Mouse (Mus musculus): ENCODE data around the gene Fbxl13. TPM values are rescaled to one million over a fixed set of nuclear protein-coding genes. Genes with fewer than 3 reads are reported as not detected.

Gene Fbxl13
- polyA plus RNA-seq, 1 experiment from 2014 or later = 0.32 TPM

DNA sequence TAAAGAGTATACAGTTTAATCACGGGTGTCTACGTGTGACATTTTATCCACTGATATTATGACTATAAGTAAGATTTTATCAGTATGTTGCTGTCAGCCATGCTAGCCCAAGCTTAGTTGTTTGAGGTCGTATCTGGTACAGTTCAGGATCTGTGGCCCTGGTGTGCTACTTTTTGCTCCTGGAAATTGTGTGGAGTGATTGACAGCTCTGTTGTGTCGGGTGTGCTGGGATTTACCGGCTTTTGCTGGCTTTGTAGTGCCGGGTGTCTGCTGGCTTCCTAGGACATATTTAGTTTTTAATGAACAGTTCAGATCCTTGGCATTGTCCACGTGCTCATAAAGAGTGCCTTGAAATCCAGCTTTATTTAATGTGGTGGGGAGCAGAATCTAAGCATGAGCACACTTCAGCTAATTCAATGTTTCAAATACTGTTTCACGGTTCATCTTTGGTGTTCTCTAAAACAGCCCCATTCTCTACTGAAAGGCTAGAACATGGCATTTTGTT, 208.9 kb downstream of the Fbxl13 start:
- H3K27me3 ChIP-seq = no peaks in the 10 kb centered on the region
- no peaks in the 10 kb centered on the region for H3K36me3 ChIP-seq (replicated peaks)
- ATAC-seq (ENCODE audit: low FRiP score) = no peak
- no peaks in the 10 kb centered on the region for H3K9me3 ChIP-seq
- H3K9ac ChIP-seq = no peak overlapping the region
- H3K27ac ChIP-seq = no peak overlapping the region
- peaks cover 5% of the 10 kb centered on the region for H3K4me1 ChIP-seq
- no peak overlapping the region for H3K4me3 ChIP-seq (replicated peaks)
- WGBS = 31% methylated on average over 8 of the region's 8 CpGs
- H3K4me2 ChIP-seq = no peak overlapping the region

DNA sequence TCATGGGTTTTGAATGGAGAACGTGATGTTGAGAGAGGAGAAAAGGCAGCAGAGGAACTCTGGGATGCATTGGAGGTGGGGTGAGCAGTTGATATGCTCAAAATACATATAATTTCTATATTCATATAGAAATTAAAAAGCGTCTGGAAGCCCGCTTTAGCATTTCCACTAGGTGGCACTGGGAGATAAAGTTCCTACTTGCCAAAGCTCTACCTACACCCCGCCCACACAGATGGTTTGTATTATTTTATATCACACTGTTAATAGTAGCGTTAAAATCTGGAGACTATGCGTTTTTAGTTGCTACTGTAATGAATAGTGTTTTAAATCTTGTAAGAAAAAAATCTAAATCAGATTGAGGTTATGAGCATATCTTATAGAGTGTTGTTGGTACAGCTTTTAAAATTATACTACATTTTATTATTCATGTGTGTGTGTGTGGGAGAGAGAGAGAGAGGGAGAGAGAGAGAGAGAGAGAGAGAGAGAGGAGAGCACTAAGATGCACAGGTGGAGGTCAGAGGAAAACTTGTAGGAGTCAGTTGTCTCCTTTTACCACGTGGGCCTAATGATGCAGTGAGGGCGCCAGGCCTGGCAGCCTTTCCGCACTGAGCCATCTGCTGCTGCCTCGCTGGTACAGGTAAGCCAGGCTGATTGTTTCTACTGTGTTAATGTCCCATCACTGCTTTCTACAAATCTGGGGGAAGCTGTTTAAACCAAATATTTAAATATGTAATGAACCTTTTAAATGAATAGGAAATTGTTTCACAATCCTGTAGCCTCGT, 211.1 kb downstream of the Fbxl13 start:
- 82% methylated on average over 11 of the region's 11 CpGs for WGBS
- ATAC-seq (ENCODE audit: low FRiP score) = 0 out of 2 replicates have a peak, but pooled peaks have one; percentile 6
- H3K9ac ChIP-seq = no peak overlapping the region
- H3K4me1 ChIP-seq = peaks cover 5% of the 10 kb centered on the region
- no peaks in the 10 kb centered on the region for H3K27me3 ChIP-seq
- no peaks in the 10 kb centered on the region for H3K36me3 ChIP-seq (replicated peaks)
- H3K27ac ChIP-seq = no peak overlapping the region
- H3K9me3 ChIP-seq = no peaks in the 10 kb centered on the region
- no peak overlapping the region for H3K4me3 ChIP-seq (replicated peaks)
- H3K4me2 ChIP-seq = no peak overlapping the region

Other genes starting within 250 kb of the Fbxl13 start
- gene Ccdc146, start 221.0 kb downstream of the Fbxl13 start, polyA plus RNA-seq (2016; fragmentation: Nextera tagmentation; extraction: Ambion mirVana) = 0.20 and 0.31 TPM in 2 replicates
- 4.4 and 5.4 TPM in 2 replicates for gene Fam185a, start 220.7 kb downstream of the Fbxl13 start, polyA plus RNA-seq (2016; fragmentation: Nextera tagmentation; extraction: Ambion mirVana)
- 14.1 and 16.8 TPM in 2 replicates for gene Lrrc17, start 102.1 kb downstream of the Fbxl13 start, polyA plus RNA-seq (2016; fragmentation: Nextera tagmentation; extraction: Ambion mirVana)
- 75.4 and 80.1 TPM in 2 replicates for gene Armc10, start 179 bp upstream of the Fbxl13 start, polyA plus RNA-seq (2016; fragmentation: Nextera tagmentation; extraction: Ambion mirVana)
- 12.6 and 13.5 TPM in 2 replicates for gene Napepld, start 55.8 kb upstream of the Fbxl13 start, polyA plus RNA-seq (2016; fragmentation: Nextera tagmentation; extraction: Ambion mirVana)
- 88.5 and 94.9 TPM in 2 replicates for gene Pmpcb, start 91.5 kb upstream of the Fbxl13 start, polyA plus RNA-seq (2016; fragmentation: Nextera tagmentation; extraction: Ambion mirVana)
- 94.3 and 97.1 TPM in 2 replicates for gene Dnajc2, start 139.6 kb upstream of the Fbxl13 start, polyA plus RNA-seq (2016; fragmentation: Nextera tagmentation; extraction: Ambion mirVana)
- 214 and 221 TPM in 2 replicates for gene Psmc2, start 139.6 kb upstream of the Fbxl13 start, polyA plus RNA-seq (2016; fragmentation: Nextera tagmentation; extraction: Ambion mirVana)
- gene Slc26a5, start 220.0 kb upstream of the Fbxl13 start, polyA plus RNA-seq (2016; fragmentation: Nextera tagmentation; extraction: Ambion mirVana) = 0.19 and 0.26 TPM in 2 replicates